Mouse (Mus musculus): ENCODE data around the gene Irak2. TPM values are rescaled to one million over a fixed set of nuclear protein-coding genes. Genes with fewer than 3 reads are reported as not detected.

Irak2 gene
- polyA plus RNA-seq, 1 experiment from 2014 or later: 1.0 TPM

DNA sequence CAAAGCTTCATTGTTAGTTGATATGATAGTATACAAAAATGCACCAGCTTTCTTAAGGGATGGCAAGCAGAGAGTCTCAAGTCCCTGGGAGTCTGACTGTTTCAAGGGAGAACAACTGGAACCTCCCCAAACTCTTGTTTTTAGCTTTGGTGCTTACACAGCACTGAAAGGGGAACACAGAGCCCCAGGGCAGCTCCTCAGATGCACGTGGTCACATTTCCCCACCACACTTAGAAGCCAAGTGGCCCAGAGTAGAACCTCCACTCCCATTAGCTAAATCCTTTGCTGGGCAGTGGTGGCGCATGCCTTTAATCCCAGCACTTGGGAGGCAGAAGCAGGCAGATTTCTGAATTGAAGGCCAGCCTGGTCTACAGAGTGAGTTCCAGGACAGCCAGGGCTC is 103.2 kb downstream of the Irak2 start:
- Histone ChIP-seq H3K27me3 (ENCODE audit: control insufficient read depth, insufficient read depth, low read length) (no peaks in the 10 kb centered on the region), H3K4me3 (replicated peaks; ENCODE audit: low read depth, low read length) (no peak overlapping the region), H3K4me2 (ENCODE audit: low read length) (no peak overlapping the region), H3K36me3 (ENCODE audit: control insufficient read depth, insufficient read depth, low read length) (peaks cover 18% of the 10 kb centered on the region), H3K4me1 (ENCODE audit: control insufficient read depth, insufficient read depth, low read length) (peaks cover 9% of the 10 kb centered on the region), H3K9ac (replicated peaks; ENCODE audit: low read length) (no peak overlapping the region), H3K27ac (replicated peaks; ENCODE audit: low read depth, low read length) (no peak overlapping the region), H3K9me3 (ENCODE audit: control insufficient read depth, low read length) (no peaks in the 10 kb centered on the region)
- 79% methylated on average over 2 of the region's 2 CpGs for WGBS
- DNase-seq (no peak), ATAC-seq (ENCODE audit: low FRiP score, low TSS enrichment) (no peak)

GRCm38 (mm10) chr6:113742321-113742720 is 104.1 kb downstream of the Irak2 start:
- H3K27ac ChIP-seq (replicated peaks; ENCODE audit: low read depth, low read length): no peak overlapping the region
- H3K4me1 ChIP-seq (ENCODE audit: control insufficient read depth, insufficient read depth, low read length): peaks cover 9% of the 10 kb centered on the region
- DNase-seq (no peak), ATAC-seq (ENCODE audit: low FRiP score, low TSS enrichment) (no peak)
- H3K9me3 ChIP-seq (ENCODE audit: control insufficient read depth, low read length): no peaks in the 10 kb centered on the region
- WGBS: 89% methylated on average over 1 of the region's 1 CpGs
- peaks cover 11% of the 10 kb centered on the region for H3K36me3 ChIP-seq (ENCODE audit: control insufficient read depth, insufficient read depth, low read length)
- H3K27me3 ChIP-seq (ENCODE audit: control insufficient read depth, insufficient read depth, low read length): no peaks in the 10 kb centered on the region
- H3K4me2 ChIP-seq (ENCODE audit: low read length): no peak overlapping the region
- H3K4me3 ChIP-seq (replicated peaks; ENCODE audit: low read depth, low read length): no peak overlapping the region
- H3K9ac ChIP-seq (replicated peaks; ENCODE audit: low read length): no peak overlapping the region

- Histone ChIP-seq H3K4me3 (replicated peaks; ENCODE audit: low read depth, low read length) (no peak overlapping the region), H3K9ac (replicated peaks; ENCODE audit: low read length) (no peak overlapping the region), H3K4me2 (ENCODE audit: low read length) (no peak overlapping the region), H3K27me3 (ENCODE audit: control insufficient read depth, insufficient read depth, low read length) (no peaks in the 10 kb centered on the region), H3K36me3 (ENCODE audit: control insufficient read depth, insufficient read depth, low read length) (peaks cover 3% of the 10 kb centered on the region), H3K9me3 (ENCODE audit: control insufficient read depth, low read length) (no peaks in the 10 kb centered on the region), H3K4me1 (ENCODE audit: control insufficient read depth, insufficient read depth, low read length) (peaks cover 9% of the 10 kb centered on the region), H3K27ac (replicated peaks; ENCODE audit: low read depth, low read length) (no peak overlapping the region)
- 49% methylated on average over 1 of the region's 1 CpGs for WGBS
- ATAC-seq (ENCODE audit: low FRiP score, low TSS enrichment): no peak
- DNase-seq: no peak
Measured at GRCm38 (mm10) chr6:113743111-113743510, 104.8 kb downstream of the Irak2 start.

Small RNA genes lying within 50 kb of the gene (microRNA-seq; reads per million reads assigned to microRNA genes)
- 0.88 reads per million for gene Mir7042

Other genes with a start within 250 kb of the Irak2 start
- gene Ttll3, start 249.2 kb upstream of the Irak2 start, polyA plus RNA-seq (2014; fragmentation: Nextera tagmentation; extraction: Ambion mirVana): 7.3 and 7.8 TPM in 2 replicates
- gene Rpusd3, start 219.1 kb upstream of the Irak2 start, polyA plus RNA-seq (2014; fragmentation: Nextera tagmentation; extraction: Ambion mirVana): 20.7 and 24.6 TPM in 2 replicates
- gene Cidec, start 202.7 kb upstream of the Irak2 start, polyA plus RNA-seq (2014; fragmentation: Nextera tagmentation; extraction: Ambion mirVana): not detected in 2 replicates
- 86.1 and 96.9 TPM in 2 replicates for gene Jagn1, start 195.9 kb upstream of the Irak2 start, polyA plus RNA-seq (2014; fragmentation: Nextera tagmentation; extraction: Ambion mirVana)
- gene Il17re, start 180.0 kb upstream of the Irak2 start, polyA plus RNA-seq (2014; fragmentation: Nextera tagmentation; extraction: Ambion mirVana): 0.09 TPM in 1 of 2 replicates, not detected in the other
- gene Il17rc, start 167.0 kb upstream of the Irak2 start, polyA plus RNA-seq (2014; fragmentation: Nextera tagmentation; extraction: Ambion mirVana): 0.77 and 0.93 TPM in 2 replicates
- 49.7 and 51.1 TPM in 2 replicates for gene Creld1, start 155.2 kb upstream of the Irak2 start, polyA plus RNA-seq (2014; fragmentation: Nextera tagmentation; extraction: Ambion mirVana)
- gene Prrt3, start 136.5 kb upstream of the Irak2 start, polyA plus RNA-seq (2014; fragmentation: Nextera tagmentation; extraction: Ambion mirVana): 8.2 and 10.6 TPM in 2 replicates
- gene Emc3, start 106.8 kb upstream of the Irak2 start, polyA plus RNA-seq (2014; fragmentation: Nextera tagmentation; extraction: Ambion mirVana): 91.9 and 100 TPM in 2 replicates
- gene Fancd2, start 106.8 kb upstream of the Irak2 start, polyA plus RNA-seq (2014; fragmentation: Nextera tagmentation; extraction: Ambion mirVana): 2.1 and 3.7 TPM in 2 replicates
- not detected in 2 replicates for gene Fancd2os, start 37.8 kb upstream of the Irak2 start, polyA plus RNA-seq (2014; fragmentation: Nextera tagmentation; extraction: Ambion mirVana)
- gene Brk1, start 33.7 kb upstream of the Irak2 start, polyA plus RNA-seq (2014; fragmentation: Nextera tagmentation; extraction: Ambion mirVana): 258 and 280 TPM in 2 replicates
- gene Vhl, start 14.5 kb upstream of the Irak2 start, polyA plus RNA-seq (2014; fragmentation: Nextera tagmentation; extraction: Ambion mirVana): 74.8 and 85.2 TPM in 2 replicates
- gene Tatdn2, start 58.6 kb downstream of the Irak2 start, polyA plus RNA-seq (2014; fragmentation: Nextera tagmentation; extraction: Ambion mirVana): 2.1 and 3.3 TPM in 2 replicates
- gene Ghrl, start 81.4 kb downstream of the Irak2 start, polyA plus RNA-seq (2014; fragmentation: Nextera tagmentation; extraction: Ambion mirVana): 0.42 and 0.63 TPM in 2 replicates
- 205 and 211 TPM in 2 replicates for gene Sec13, start 102.3 kb downstream of the Irak2 start, polyA plus RNA-seq (2014; fragmentation: Nextera tagmentation; extraction: Ambion mirVana)